27 mouse cellular contexts compared by ENCODE assay signal in the genomic region with DNA sequence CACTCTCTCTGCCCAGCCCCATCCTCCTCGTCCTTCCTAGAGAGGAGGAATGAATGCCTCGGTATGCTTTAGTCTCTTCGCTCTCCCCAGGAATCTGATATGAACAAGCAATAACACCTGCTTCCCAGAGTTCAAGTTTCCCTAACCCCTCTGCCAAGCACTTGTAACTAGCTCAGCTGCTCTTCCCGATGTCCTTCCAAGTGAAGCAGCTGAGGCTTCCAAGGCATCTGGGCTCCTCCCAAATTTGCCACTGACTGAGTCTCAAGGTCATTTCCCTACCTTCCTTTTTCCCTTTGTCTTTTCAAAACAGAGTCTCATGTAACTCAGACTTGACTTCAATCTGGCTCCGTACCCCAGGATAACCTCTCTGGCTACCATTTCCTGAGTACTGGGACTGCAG.
DNase-seq lines count a peak whose midpoint lies in the region; ATAC-seq and TF ChIP-seq lines count a peak whose summit lies in the region.
"Had no signal": no experiment of that assay in that cellular context is flagged by ENCODE, and none has a peak within 500 bp of the region (broad histone marks: within the 10 kb centered on the region; RNA-seq: fewer than 3 reads in every experiment).

No protein-coding gene starts in this region.

- TF ChIP-seq POLR2A in limb, embryonic 14.5 days (IDR thresholded peaks at IDR 0.05; ENCODE audit: borderline replicate concordance, extremely low read depth, insufficient read depth, insufficient read length) = no peak

- ATAC-seq in embryonic facial prominence, embryonic 14.5 days (ENCODE audit: low read depth) = no peak
- ATAC-seq in limb, embryonic 14.5 days (ENCODE audit: low FRiP score, low read depth) = no peak
- ATAC-seq in neural tube, embryonic 15.5 days (ENCODE audit: low FRiP score) = no peak
- ATAC-seq: activated CD4-positive, CD25-positive, alpha-beta regulatory T cell, adult 4 months; forebrain, embryonic 14.5 days; liver, postnatal 0 days; midbrain, embryonic 16.5 days had no signal

- H3K4me2 ChIP-seq in embryonic facial prominence, embryonic 14.5 days (ENCODE audit: low read depth, low read length) = no peak overlapping the region
- H3K4me2 ChIP-seq in limb, embryonic 14.5 days (replicated peaks; ENCODE audit: low read depth, low read length, severe bottlenecking) = no peak overlapping the region
- no peak overlapping the region for H3K4me2 ChIP-seq in neural tube, embryonic 15.5 days
- H3K4me2 ChIP-seq: embryonic facial prominence, embryonic 15.5 days; heart, embryonic 13.5 days; hindbrain, embryonic 14.5 days; limb, embryonic 12.5 days; liver, embryonic 11.5 days; midbrain, embryonic 11.5 days; neural tube, embryonic 12.5 days; stomach, embryonic 15.5 days had no signal

- peak; percentile 59 for DNase-seq in embryonic facial prominence, embryonic 14.5 days (ENCODE audit: low spot score)
- DNase-seq in embryonic facial prominence, embryonic 10.5 days (ENCODE audit: low spot score) = no peak
- peak; percentile 32 for DNase-seq in gastrocnemius, postnatal 25 days
- DNase-seq in gastrocnemius, adult 8-10 months (ENCODE audit: low spot score in 2 of 2) = no peak
- DNase-seq in limb, embryonic 14.5 days (ENCODE audit: low spot score) = peak; percentile 39
- DNase-seq in limb, embryonic 10.5 days (ENCODE audit: low spot score) = no peak
- no peak for DNase-seq in spleen, postnatal 14 days (ENCODE audit: low spot score in 2 of 2)
- DNase-seq: adrenal gland, postnatal 10 days; cerebellum, adult 11 months; cerebellum, adult 9-10 months; heart, postnatal 10 days; kidney, postnatal 14 days; liver, postnatal 0 days; lung, postnatal 36 days; thymus, postnatal 14 days had no signal

- no peaks in the 10 kb centered on the region for H3K36me3 ChIP-seq in embryonic facial prominence, embryonic 14.5 days (ENCODE audit: control insufficient read depth, insufficient read depth, low read length)
- peaks cover 4% of the 10 kb centered on the region; the same call in 1 of the 2 replicates for H3K36me3 ChIP-seq in embryonic facial prominence, embryonic 10.5 days (replicated peaks)
- 0 out of 2 replicates have a peak, but pooled peaks cover under 1% of the 10 kb centered on the region for H3K36me3 ChIP-seq in limb, embryonic 14.5 days (ENCODE audit: control insufficient read depth, insufficient read depth, low read length)
- H3K36me3 ChIP-seq in limb, embryonic 10.5 days = 0 out of 2 replicates have a peak, but pooled peaks cover under 1% of the 10 kb centered on the region
- H3K36me3 ChIP-seq in neural tube, embryonic 15.5 days = no peaks in the 10 kb centered on the region
- H3K36me3 ChIP-seq: embryonic facial prominence, embryonic 15.5 days; heart, embryonic 13.5 days; neural tube, embryonic 12.5 days; stomach, embryonic 15.5 days had no signal

- no peaks in the 10 kb centered on the region for H3K27me3 ChIP-seq in embryonic facial prominence, embryonic 14.5 days (replicated peaks; ENCODE audit: control insufficient read depth, insufficient read depth, low read length)
- no peaks in the 10 kb centered on the region for H3K27me3 ChIP-seq in embryonic facial prominence, embryonic 10.5 days (replicated peaks; ENCODE audit: low read depth, poor library complexity, severe bottlenecking)
- no peaks in the 10 kb centered on the region for H3K27me3 ChIP-seq in limb, embryonic 14.5 days (ENCODE audit: control insufficient read depth, insufficient read depth, low read length)
- no peaks in the 10 kb centered on the region for H3K27me3 ChIP-seq in limb, embryonic 10.5 days (ENCODE audit: low read depth, poor library complexity, severe bottlenecking)
- H3K27me3 ChIP-seq in neural tube, embryonic 15.5 days (replicated peaks) = no peaks in the 10 kb centered on the region
- H3K27me3 ChIP-seq: embryonic facial prominence, embryonic 15.5 days; heart, embryonic 13.5 days; limb, embryonic 12.5 days; neural tube, embryonic 12.5 days; stomach, embryonic 15.5 days had no signal

- H3K4me3 ChIP-seq in embryonic facial prominence, embryonic 14.5 days (ENCODE audit: low read depth, low read length) = no peak overlapping the region
- no peak overlapping the region for H3K4me3 ChIP-seq in embryonic facial prominence, embryonic 10.5 days
- no peak overlapping the region for H3K4me3 ChIP-seq in limb, embryonic 14.5 days (replicated peaks; ENCODE audit: low read length)
- H3K4me3 ChIP-seq in limb, embryonic 10.5 days = no peak overlapping the region
- H3K4me3 ChIP-seq in neural tube, embryonic 15.5 days (replicated peaks) = no peak overlapping the region
- H3K4me3 ChIP-seq: embryonic facial prominence, embryonic 15.5 days; heart, embryonic 13.5 days; limb, embryonic 12.5 days; neural tube, embryonic 12.5 days; stomach, embryonic 15.5 days had no signal

- no peak overlapping the region for H3K9ac ChIP-seq in embryonic facial prominence, embryonic 14.5 days (ENCODE audit: low read depth, low read length)
- no peak overlapping the region for H3K9ac ChIP-seq in limb, embryonic 14.5 days (ENCODE audit: low read depth, low read length, severe bottlenecking)
- no peak overlapping the region for H3K9ac ChIP-seq in neural tube, embryonic 15.5 days (replicated peaks)
- H3K9ac ChIP-seq: embryonic facial prominence, embryonic 15.5 days; heart, embryonic 13.5 days; hindbrain, embryonic 14.5 days; limb, embryonic 12.5 days; liver, postnatal 0 days; neural tube, embryonic 12.5 days; stomach, embryonic 15.5 days had no signal

- H3K27ac ChIP-seq in embryonic facial prominence, embryonic 14.5 days (replicated peaks; ENCODE audit: low read depth, low read length) = no peak overlapping the region
- H3K27ac ChIP-seq in embryonic facial prominence, embryonic 10.5 days (replicated peaks) = no peak overlapping the region; the same call in 1 of the 2 replicates
- no peak overlapping the region for H3K27ac ChIP-seq in limb, embryonic 14.5 days (replicated peaks; ENCODE audit: low read depth, low read length)
- no peak overlapping the region for H3K27ac ChIP-seq in limb, embryonic 10.5 days
- H3K27ac ChIP-seq in neural tube, embryonic 15.5 days (replicated peaks) = no peak overlapping the region
- H3K27ac ChIP-seq: embryonic facial prominence, embryonic 15.5 days; heart, embryonic 13.5 days; hindbrain, embryonic 14.5 days; limb, embryonic 12.5 days; neural tube, embryonic 12.5 days; stomach, embryonic 15.5 days had no signal

- peaks cover 35% of the 10 kb centered on the region for H3K4me1 ChIP-seq in embryonic facial prominence, embryonic 14.5 days (ENCODE audit: control insufficient read depth, insufficient read depth, low read length)
- peaks cover 45% of the 10 kb centered on the region for H3K4me1 ChIP-seq in embryonic facial prominence, embryonic 10.5 days
- H3K4me1 ChIP-seq in limb, embryonic 14.5 days (ENCODE audit: control insufficient read depth, insufficient read depth, low read length) = peaks cover 44% of the 10 kb centered on the region
- H3K4me1 ChIP-seq in limb, embryonic 10.5 days = peaks cover 37% of the 10 kb centered on the region
- H3K4me1 ChIP-seq in neural tube, embryonic 15.5 days = peaks cover 26% of the 10 kb centered on the region

- WGBS in embryonic facial prominence, embryonic 14.5 days = 54% methylated on average over 5 of the region's 5 CpGs
- 72% methylated on average over 5 of the region's 5 CpGs for WGBS in embryonic facial prominence, embryonic 10.5 days
- 72% methylated on average over 5 of the region's 5 CpGs for WGBS in limb, embryonic 14.5 days
- WGBS in limb, embryonic 10.5 days = 76% methylated on average over 5 of the region's 5 CpGs
- WGBS in neural tube, embryonic 15.5 days = 77% methylated on average over 5 of the region's 5 CpGs

- H3K9me3 ChIP-seq in embryonic facial prominence, embryonic 14.5 days (ENCODE audit: control insufficient read depth, low read length) = peaks cover 5% of the 10 kb centered on the region; the same call in 1 of the 2 replicates
- H3K9me3 ChIP-seq in embryonic facial prominence, embryonic 10.5 days = no peaks in the 10 kb centered on the region
- no peaks in the 10 kb centered on the region for H3K9me3 ChIP-seq in limb, embryonic 14.5 days (ENCODE audit: control insufficient read depth, low read length)
- H3K9me3 ChIP-seq in limb, embryonic 10.5 days (replicated peaks) = no peaks in the 10 kb centered on the region
- H3K9me3 ChIP-seq in neural tube, embryonic 15.5 days (replicated peaks) = no peaks in the 10 kb centered on the region
- H3K9me3 ChIP-seq: embryonic facial prominence, embryonic 15.5 days; limb, embryonic 12.5 days; neural tube, embryonic 12.5 days; stomach, embryonic 15.5 days had no signal

Comparison
In these comparisons a context has a peak if more than half of its experiments do, and no peak if none do; other contexts are left out.
1. DNase-seq: peak in embryonic facial prominence, embryonic 14.5 days (single experiment), gastrocnemius, postnatal 25 days (single experiment) and limb, embryonic 14.5 days (single experiment); none in embryonic facial prominence, embryonic 10.5 days (single experiment), gastrocnemius, adult 8-10 months (0 of 2), limb, embryonic 10.5 days (single experiment) and spleen, postnatal 14 days (0 of 2).